ENCODE assay signal across 14 mouse cellular contexts in genomic region chr5:145071342-145071741, GRCm38 (mm10). TPM values are rescaled to one million over a fixed set of nuclear protein-coding genes. Genes with fewer than 3 reads are reported as not detected.
A peak's percentile ranks its signal among the peaks of the same experiment; 100 is the strongest.
DNase-seq lines count a peak whose midpoint lies in the region; ATAC-seq and TF ChIP-seq lines count a peak whose summit lies in the region.
"Had no signal": no experiment of that assay in that cellular context is flagged by ENCODE, and none has a peak within 500 bp of the region (broad histone marks: within the 10 kb centered on the region; RNA-seq: fewer than 3 reads in every experiment).

No protein-coding gene starts in this region.

- H3K4me2 ChIP-seq in intestine, postnatal 0 days (replicated peaks; ENCODE audit: low read depth): no peak overlapping the region
- H3K4me2 ChIP-seq in intestine, embryonic 15.5 days (replicated peaks): no peak overlapping the region
- H3K4me2 ChIP-seq in forebrain, embryonic 12.5 days: no peak overlapping the region
- H3K4me2 ChIP-seq: embryonic facial prominence, embryonic 13.5 days; limb, embryonic 15.5 days had no signal

- no peak for ATAC-seq in intestine, postnatal 0 days
- no peak for ATAC-seq in intestine, embryonic 15.5 days
- peak; percentile 49; the same call in 1 of the 2 replicates for ATAC-seq in megakaryocyte-erythroid progenitor cell, adult 5-6 weeks (replicated peaks; ENCODE audit: low FRiP score, low TSS enrichment, poor library complexity, severe bottlenecking)
- no peak for ATAC-seq in forebrain, embryonic 12.5 days (ENCODE audit: low FRiP score)
- ATAC-seq: midbrain, embryonic 16.5 days had no signal

- H3K27me3 ChIP-seq in intestine, postnatal 0 days (replicated peaks; ENCODE audit: control insufficient read depth, insufficient read depth, low read length): no peaks in the 10 kb centered on the region
- H3K27me3 ChIP-seq in intestine, embryonic 15.5 days (replicated peaks): no peaks in the 10 kb centered on the region
- H3K27me3 ChIP-seq in ES-Bruce4 (ENCODE audit: control insufficient read depth, insufficient read depth, low read length, poor library complexity, severe bottlenecking): no peaks in the 10 kb centered on the region
- 0 out of 2 replicates have a peak, but pooled peaks cover 3% of the 10 kb centered on the region for H3K27me3 ChIP-seq in forebrain, embryonic 12.5 days
- H3K27me3 ChIP-seq: embryonic facial prominence, embryonic 13.5 days; limb, embryonic 15.5 days had no signal

- no peaks in the 10 kb centered on the region for H3K9me3 ChIP-seq in intestine, postnatal 0 days (ENCODE audit: control insufficient read depth)
- H3K9me3 ChIP-seq in intestine, embryonic 15.5 days: no peaks in the 10 kb centered on the region
- H3K9me3 ChIP-seq in ES-Bruce4 (replicated peaks; ENCODE audit: control insufficient read depth, insufficient read depth, low read length, poor library complexity, severe bottlenecking): no peaks in the 10 kb centered on the region
- no peaks in the 10 kb centered on the region for H3K9me3 ChIP-seq in forebrain, embryonic 12.5 days
- H3K9me3 ChIP-seq: embryonic facial prominence, embryonic 13.5 days; limb, embryonic 15.5 days had no signal

- H3K36me3 ChIP-seq in intestine, postnatal 0 days (ENCODE audit: control insufficient read depth, insufficient read depth): no peaks in the 10 kb centered on the region
- no peaks in the 10 kb centered on the region for H3K36me3 ChIP-seq in intestine, embryonic 15.5 days
- H3K36me3 ChIP-seq in ES-Bruce4 (ENCODE audit: control insufficient read depth, insufficient read depth, low read length, poor library complexity, severe bottlenecking): no peaks in the 10 kb centered on the region
- H3K36me3 ChIP-seq in forebrain, embryonic 12.5 days (replicated peaks): no peaks in the 10 kb centered on the region
- H3K36me3 ChIP-seq: embryonic facial prominence, embryonic 13.5 days; limb, embryonic 15.5 days had no signal

- TF ChIP-seq CTCF in intestine, postnatal 0 days (IDR thresholded peaks at IDR 0.05; ENCODE audit: low read depth): peak; percentile 64
- peak; percentile 80 for TF ChIP-seq CTCF in ES-Bruce4 (IDR thresholded peaks at IDR 0.05; ENCODE audit: low read depth, low read length)
- peak; percentile 40; the same call in 1 of the 2 replicates for TF ChIP-seq CTCF in bone marrow macrophage, adult 2 months (IDR thresholded peaks at IDR 0.05; ENCODE audit: low read depth, low read length)

- H3K27ac ChIP-seq in intestine, postnatal 0 days (ENCODE audit: low read depth, low read length): no peak overlapping the region
- H3K27ac ChIP-seq in intestine, embryonic 15.5 days: no peak overlapping the region
- H3K27ac ChIP-seq in ES-Bruce4 (ENCODE audit: insufficient read depth, low read length): no peak overlapping the region
- no peak overlapping the region for H3K27ac ChIP-seq in bone marrow macrophage, adult 2 months (ENCODE audit: insufficient read depth, low read depth, low read length)
- H3K27ac ChIP-seq in forebrain, embryonic 12.5 days: no peak overlapping the region
- H3K27ac ChIP-seq: embryonic facial prominence, embryonic 13.5 days; limb, embryonic 15.5 days had no signal

- no peak overlapping the region for H3K4me3 ChIP-seq in intestine, postnatal 0 days (ENCODE audit: low read depth, low read length)
- H3K4me3 ChIP-seq in intestine, embryonic 15.5 days (replicated peaks): no peak overlapping the region
- no peak overlapping the region for H3K4me3 ChIP-seq in ES-Bruce4 (ENCODE audit: low read depth, low read length)
- H3K4me3 ChIP-seq in bone marrow macrophage, adult 2 months (ENCODE audit: insufficient read depth, low read length): no peak overlapping the region
- H3K4me3 ChIP-seq in forebrain, embryonic 12.5 days (replicated peaks): no peak overlapping the region
- H3K4me3 ChIP-seq: embryonic facial prominence, embryonic 13.5 days; limb, embryonic 15.5 days had no signal

- DNase-seq in gastrocnemius, postnatal 4 days (ENCODE audit: low spot score in 2 of 2): no peak
- DNase-seq in left cerebral cortex, adult 8-10 months (ENCODE audit: low spot score in 2 of 2): no peak
- DNase-seq: heart, adult 18-20 months; kidney, adult 18-20 months; thymus, adult 2 months had no signal

- no peak overlapping the region for H3K9ac ChIP-seq in intestine, postnatal 0 days (ENCODE audit: low read depth, low read length)
- no peak overlapping the region for H3K9ac ChIP-seq in intestine, embryonic 15.5 days
- no peak overlapping the region for H3K9ac ChIP-seq in ES-Bruce4 (ENCODE audit: low read depth, poor library complexity, severe bottlenecking)
- H3K9ac ChIP-seq in forebrain, embryonic 12.5 days: no peak overlapping the region
- H3K9ac ChIP-seq: embryonic facial prominence, embryonic 13.5 days; limb, embryonic 15.5 days had no signal

- H3K4me1 ChIP-seq in intestine, postnatal 0 days (replicated peaks; ENCODE audit: control insufficient read depth, insufficient read depth, low read length): no peaks in the 10 kb centered on the region
- no peaks in the 10 kb centered on the region for H3K4me1 ChIP-seq in intestine, embryonic 15.5 days (replicated peaks)
- no peaks in the 10 kb centered on the region for H3K4me1 ChIP-seq in ES-Bruce4 (ENCODE audit: control insufficient read depth, insufficient read depth, low read length)
- 0 out of 2 replicates have a peak, but pooled peaks cover 3% of the 10 kb centered on the region for H3K4me1 ChIP-seq in bone marrow macrophage, adult 2 months (ENCODE audit: control insufficient read depth, insufficient read depth, low read length)
- H3K4me1 ChIP-seq in forebrain, embryonic 12.5 days: no peaks in the 10 kb centered on the region
- H3K4me1 ChIP-seq: limb, embryonic 15.5 days had no signal

- TF ChIP-seq POLR2A in ES-Bruce4 (IDR thresholded peaks at IDR 0.05; ENCODE audit: insufficient read depth, low read length): no peak
- no peak for TF ChIP-seq POLR2A in bone marrow macrophage, adult 2 months (IDR thresholded peaks at IDR 0.05; ENCODE audit: borderline replicate concordance, low read depth, low read length)

- no peak for TF ChIP-seq EP300 in ES-Bruce4 (IDR thresholded peaks at IDR 0.05; ENCODE audit: insufficient read depth, low read depth, low read length)

- WGBS in intestine, postnatal 0 days: 54% methylated on average over 6 of the region's 6 CpGs
- 49% methylated on average over 6 of the region's 6 CpGs for WGBS in intestine, embryonic 15.5 days
- 60% methylated on average over 6 of the region's 6 CpGs for WGBS in forebrain, embryonic 12.5 days

RNA-seq across cellular contexts. Expression of gene Arpc1a, which starts 12.3 kb away (rescaled TPM):
- 122 and 130 TPM in 2 replicates for polyA plus RNA-seq in intestine, postnatal 0 days (2015; fragmentation: Nextera tagmentation; extraction: Ambion mirVana)
- polyA plus RNA-seq in intestine, embryonic 15.5 days (2015; fragmentation: Nextera tagmentation; extraction: Ambion mirVana): 130 and 134 TPM in 2 replicates
- 110 and 123 TPM in 2 replicates for polyA plus RNA-seq in ES-Bruce4 (2011; ENCODE audit: insufficient read depth, insufficient read length, low read depth, missing spikeins)
- polyA plus RNA-seq in bone marrow macrophage, adult 2 months (2012; ENCODE audit: insufficient read depth, insufficient read length, missing spikeins): 78.6 and 92.3 TPM in 2 replicates
- 102 and 117 TPM in 2 replicates for total RNA-seq in megakaryocyte-erythroid progenitor cell, adult 5-6 weeks (2014; fragmentation: Nextera tagmentation)
- total RNA-seq in megakaryocyte-erythroid progenitor cell, adult 5-6 weeks (2017): 90.0 and 94.7 TPM in 2 replicates
- total RNA-seq in gastrocnemius, postnatal 4 days (2021): 10 to 100 TPM; 65.0 to 66.6 TPM
- total RNA-seq in left cerebral cortex, adult 8-10 months (2022): 100 to 1,000 TPM; 213 to 219 (median 216) TPM
- 168 and 174 TPM in 2 replicates for polyA plus RNA-seq in forebrain, embryonic 12.5 days (2016; fragmentation: Nextera tagmentation; extraction: Ambion mirVana)

RNA-seq across cellular contexts. Expression of gene Kpna7, which starts 12.5 kb away (rescaled TPM):
- polyA plus RNA-seq in intestine, postnatal 0 days (2015; fragmentation: Nextera tagmentation; extraction: Ambion mirVana): 0.08 and 0.13 TPM in 2 replicates
- 0.21 and 0.38 TPM in 2 replicates for polyA plus RNA-seq in intestine, embryonic 15.5 days (2015; fragmentation: Nextera tagmentation; extraction: Ambion mirVana)
- not detected in 2 replicates for polyA plus RNA-seq in ES-Bruce4 (2011; ENCODE audit: insufficient read depth, insufficient read length, low read depth, missing spikeins)
- not detected in 2 replicates for polyA plus RNA-seq in bone marrow macrophage, adult 2 months (2012; ENCODE audit: insufficient read depth, insufficient read length, missing spikeins)
- not detected in 2 replicates for total RNA-seq in megakaryocyte-erythroid progenitor cell, adult 5-6 weeks (2014; fragmentation: Nextera tagmentation)
- not detected in 2 replicates for total RNA-seq in megakaryocyte-erythroid progenitor cell, adult 5-6 weeks (2017)
- total RNA-seq in gastrocnemius, postnatal 4 days (2021): not detected
- not detected for total RNA-seq in left cerebral cortex, adult 8-10 months (2022)
- polyA plus RNA-seq in forebrain, embryonic 12.5 days (2016; fragmentation: Nextera tagmentation; extraction: Ambion mirVana): not detected in 2 replicates
- total RNA-seq: heart, adult 18-20 months had no signal
- polyA plus RNA-seq: embryonic facial prominence, embryonic 13.5 days; limb, embryonic 15.5 days; midbrain, embryonic 16.5 days had no signal

RNA-seq across cellular contexts. Expression of gene 1700018F24Rik, which starts 28.6 kb away (rescaled TPM):
- polyA plus RNA-seq in intestine, postnatal 0 days (2015; fragmentation: Nextera tagmentation; extraction: Ambion mirVana): not detected in 2 replicates
- polyA plus RNA-seq in intestine, embryonic 15.5 days (2015; fragmentation: Nextera tagmentation; extraction: Ambion mirVana): not detected in 2 replicates
- not detected in 2 replicates for polyA plus RNA-seq in ES-Bruce4 (2011; ENCODE audit: insufficient read depth, insufficient read length, low read depth, missing spikeins)
- not detected in 2 replicates for polyA plus RNA-seq in bone marrow macrophage, adult 2 months (2012; ENCODE audit: insufficient read depth, insufficient read length, missing spikeins)
- total RNA-seq in megakaryocyte-erythroid progenitor cell, adult 5-6 weeks (2014; fragmentation: Nextera tagmentation): not detected in 2 replicates
- not detected in 2 replicates for total RNA-seq in megakaryocyte-erythroid progenitor cell, adult 5-6 weeks (2017)
- not detected for total RNA-seq in gastrocnemius, postnatal 4 days (2021)
- not detected for total RNA-seq in left cerebral cortex, adult 8-10 months (2022)
- polyA plus RNA-seq in forebrain, embryonic 12.5 days (2016; fragmentation: Nextera tagmentation; extraction: Ambion mirVana): not detected in 2 replicates
- total RNA-seq: heart, adult 18-20 months had no signal
- polyA plus RNA-seq: embryonic facial prominence, embryonic 13.5 days; limb, embryonic 15.5 days; midbrain, embryonic 16.5 days; thymus, adult 2 months had no signal

RNA-seq across cellular contexts. Expression of gene Gm4871, which starts 38.8 kb away (rescaled TPM):
- not detected in 2 replicates for polyA plus RNA-seq in intestine, postnatal 0 days (2015; fragmentation: Nextera tagmentation; extraction: Ambion mirVana)
- not detected in 2 replicates for polyA plus RNA-seq in intestine, embryonic 15.5 days (2015; fragmentation: Nextera tagmentation; extraction: Ambion mirVana)
- polyA plus RNA-seq in ES-Bruce4 (2011; ENCODE audit: insufficient read depth, insufficient read length, low read depth, missing spikeins): not detected in 2 replicates
- polyA plus RNA-seq in bone marrow macrophage, adult 2 months (2012; ENCODE audit: insufficient read depth, insufficient read length, missing spikeins): not detected in 2 replicates
- total RNA-seq in megakaryocyte-erythroid progenitor cell, adult 5-6 weeks (2014; fragmentation: Nextera tagmentation): not detected in 2 replicates
- total RNA-seq in megakaryocyte-erythroid progenitor cell, adult 5-6 weeks (2017): not detected in 2 replicates
- total RNA-seq in gastrocnemius, postnatal 4 days (2021): not detected
- not detected for total RNA-seq in left cerebral cortex, adult 8-10 months (2022)
- not detected in 2 replicates for polyA plus RNA-seq in forebrain, embryonic 12.5 days (2016; fragmentation: Nextera tagmentation; extraction: Ambion mirVana)
- total RNA-seq: heart, adult 18-20 months had no signal
- polyA plus RNA-seq: embryonic facial prominence, embryonic 13.5 days; limb, embryonic 15.5 days; midbrain, embryonic 16.5 days; thymus, adult 2 months had no signal

RNA-seq across cellular contexts. Expression of gene Arpc1b, which starts 42.7 kb away (rescaled TPM):
- polyA plus RNA-seq in intestine, postnatal 0 days (2015; fragmentation: Nextera tagmentation; extraction: Ambion mirVana): 573 and 610 TPM in 2 replicates
- polyA plus RNA-seq in intestine, embryonic 15.5 days (2015; fragmentation: Nextera tagmentation; extraction: Ambion mirVana): 554 and 591 TPM in 2 replicates
- polyA plus RNA-seq in ES-Bruce4 (2011; ENCODE audit: insufficient read depth, insufficient read length, low read depth, missing spikeins): 92.3 and 108 TPM in 2 replicates
- polyA plus RNA-seq in bone marrow macrophage, adult 2 months (2012; ENCODE audit: insufficient read depth, insufficient read length, missing spikeins): 829 and 891 TPM in 2 replicates
- 54.0 and 68.8 TPM in 2 replicates for total RNA-seq in megakaryocyte-erythroid progenitor cell, adult 5-6 weeks (2014; fragmentation: Nextera tagmentation)
- 23.7 and 35.9 TPM in 2 replicates for total RNA-seq in megakaryocyte-erythroid progenitor cell, adult 5-6 weeks (2017)
- 100 to 1,000 TPM; 124 to 142 TPM for total RNA-seq in gastrocnemius, postnatal 4 days (2021)
- 10 to 100 TPM; 17.4 to 47.4 (median 23.9) TPM for total RNA-seq in left cerebral cortex, adult 8-10 months (2022)
- polyA plus RNA-seq in forebrain, embryonic 12.5 days (2016; fragmentation: Nextera tagmentation; extraction: Ambion mirVana): 52.2 and 65.6 TPM in 2 replicates
